Mouse (Mus musculus) hematopoietic multipotent progenitor cell, adult 10-12 weeks (in vitro differentiated cells): Measurements from ENCODE around the gene Trem1. TPM values are rescaled to one million over a fixed set of nuclear protein-coding genes. Genes with fewer than 3 reads are reported as not detected.

Experiments
- polyA plus RNA-seq: library from polyadenylated mRNA; stranded (reverse); fragments of >175 nt; gene quantifications from 2 replicates; pipeline ENCODE4 v1.2.3, GENCODE M21; 2012; ENCODE audit warnings: low replicate concordance

Trem1 gene
- 0.43 and 1.0 TPM in 2 replicates for polyA plus RNA-seq

GRCm38 (mm10) chr17:48232518-48232917, at the start of gene Trem1:
Gene Trem1 (plus strand): TSS chr17:48232768.

DNA sequence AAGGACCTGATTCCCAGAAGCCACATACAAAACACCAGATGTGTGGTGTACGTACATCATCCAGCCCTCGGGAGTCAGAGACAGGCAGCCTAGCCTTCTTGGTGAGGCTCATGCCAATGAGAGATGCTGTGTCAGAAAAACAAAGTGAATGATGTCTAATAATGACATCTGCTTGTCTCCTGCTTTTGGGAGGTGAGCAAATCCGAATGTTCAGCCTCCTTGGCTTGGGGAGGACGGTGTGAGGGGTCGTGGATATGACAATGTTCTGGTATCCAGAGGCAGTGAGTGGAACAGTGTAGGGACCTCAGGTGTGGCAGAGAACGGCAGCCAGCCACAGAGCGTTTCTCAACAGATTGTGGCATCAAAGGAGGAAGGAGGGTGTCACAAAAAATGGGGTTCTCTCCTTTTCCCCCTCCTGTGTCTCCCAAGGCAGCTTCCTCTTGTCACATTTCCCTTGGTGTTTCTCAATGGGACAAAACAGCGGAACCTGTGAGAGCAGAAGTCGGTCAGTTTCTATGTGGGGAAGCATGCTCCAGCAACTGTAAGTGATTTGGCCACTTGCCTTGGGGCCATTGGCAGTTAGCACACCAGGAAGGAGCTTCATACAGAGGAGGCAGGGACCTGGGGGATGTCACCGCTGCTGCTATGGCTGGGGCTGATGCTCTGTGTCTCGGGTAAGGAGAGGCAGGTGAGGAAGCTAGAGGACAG, 14.8 kb downstream of the Trem1 start, which contains the start of gene Trem3:
Trem3 (plus strand) TSS at position 557 of the 708 bp plus-strand sequence.

DNA sequence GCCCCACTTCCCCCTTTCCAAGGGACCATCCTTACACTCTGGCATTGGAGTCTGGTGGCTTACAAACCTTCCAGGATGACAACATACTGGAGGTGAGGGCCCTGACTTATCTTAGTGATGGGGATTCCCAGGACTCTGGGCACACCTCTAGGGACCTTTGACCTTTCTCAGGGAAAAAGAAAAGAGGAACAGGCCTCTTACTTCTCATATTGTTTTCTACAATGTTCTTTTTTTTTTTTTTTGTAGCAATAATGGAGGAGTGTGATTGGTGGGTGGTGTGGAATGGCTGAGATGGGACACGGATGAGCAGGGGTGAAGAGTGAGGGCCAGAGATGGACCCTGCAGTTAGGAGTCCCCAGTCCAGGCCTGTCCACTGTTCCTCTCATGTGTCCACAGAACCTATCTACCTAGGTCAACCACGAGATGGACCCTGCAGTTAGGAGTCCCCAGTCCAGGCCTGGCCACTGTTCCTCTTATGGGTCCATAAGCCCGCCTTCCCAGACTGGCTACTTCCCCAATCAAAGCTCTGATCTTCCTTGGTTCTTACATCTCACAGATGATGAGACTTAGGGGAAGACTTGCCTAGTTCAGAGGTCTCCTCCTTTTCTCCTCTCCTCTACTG, 31.3 kb downstream of the Trem1 start, which contains the start of gene Treml4:
Treml4 (plus strand) TSS at position 555 of the 622 bp plus-strand sequence.

Other genes starting within 250 kb of the Trem1 start
- gene 1700122O11Rik, start 194.5 kb upstream of the Trem1 start, polyA plus RNA-seq: not detected in 2 replicates
- not detected in 2 replicates for gene 1700067P10Rik, start 143.4 kb upstream of the Trem1 start, polyA plus RNA-seq
- 0.03 and 0.31 TPM in 2 replicates for gene 9830107B12Rik, start 86.5 kb upstream of the Trem1 start, polyA plus RNA-seq
- 0.54 and 0.85 TPM in 2 replicates for gene A530064D06Rik, start 65.5 kb upstream of the Trem1 start, polyA plus RNA-seq
- 0.75 and 1.8 TPM in 2 replicates for gene Trem3, start 15.0 kb downstream of the Trem1 start, polyA plus RNA-seq
- gene Treml4, start 31.5 kb downstream of the Trem1 start, polyA plus RNA-seq: 14.8 and 17.4 TPM in 2 replicates
- 16.1 and 25.4 TPM in 2 replicates for gene Treml2, start 66.7 kb downstream of the Trem1 start, polyA plus RNA-seq
- gene B430306N03Rik, start 83.4 kb downstream of the Trem1 start, polyA plus RNA-seq: 4.7 and 8.4 TPM in 2 replicates
- 1.2 and 3.8 TPM in 2 replicates for gene Trem2, start 113.6 kb downstream of the Trem1 start, polyA plus RNA-seq
- 1.1 and 1.6 TPM in 2 replicates for gene Treml1, start 127.1 kb downstream of the Trem1 start, polyA plus RNA-seq
- gene Nfya, start 177.1 kb downstream of the Trem1 start, polyA plus RNA-seq: 28.7 and 34.9 TPM in 2 replicates
- gene Oard1, start 177.2 kb downstream of the Trem1 start, polyA plus RNA-seq: 1.1 and 6.0 TPM in 2 replicates
- gene Apobec2, start 200.2 kb downstream of the Trem1 start, polyA plus RNA-seq: 0.60 TPM in 1 of 2 replicates, not detected in the other
- 22.7 TPM in 1 of 2 replicates, not detected in the other for gene Tspo2, start 218.8 kb downstream of the Trem1 start, polyA plus RNA-seq
- gene Unc5cl, start 222.1 kb downstream of the Trem1 start, polyA plus RNA-seq: 3.0 and 6.0 TPM in 2 replicates